In genomic region chr2:164912749-164913427, GRCm38 (mm10) we compare ENCODE assay signal across 8 mouse cellular contexts. TPM values are rescaled to one million over a fixed set of nuclear protein-coding genes. Genes with fewer than 3 reads are reported as not detected.
DNase-seq lines count a peak whose midpoint lies in the region; ATAC-seq and TF ChIP-seq lines count a peak whose summit lies in the region.

No protein-coding gene starts in this region.

- no peaks in the 10 kb centered on the region for H3K27me3 ChIP-seq in lung, embryonic 14.5 days (ENCODE audit: insufficient read depth, low read length)
- no peaks in the 10 kb centered on the region for H3K27me3 ChIP-seq in embryonic facial prominence, embryonic 11.5 days (ENCODE audit: control insufficient read depth, insufficient read depth, low read length)
- H3K27me3 ChIP-seq in hindbrain, embryonic 15.5 days = no peaks in the 10 kb centered on the region
- no peaks in the 10 kb centered on the region for H3K27me3 ChIP-seq in myocyte (ENCODE audit: control insufficient read depth, insufficient read depth, insufficient read length)

- ATAC-seq in lung, embryonic 14.5 days (ENCODE audit: insufficient read depth) = no peak
- ATAC-seq in embryonic facial prominence, embryonic 11.5 days (replicated peaks; ENCODE audit: insufficient number of reproducible peaks, low FRiP score, low TSS enrichment, low read depth) = no peak
- no peak for ATAC-seq in hindbrain, embryonic 15.5 days (ENCODE audit: low FRiP score, low read depth)

- no peak overlapping the region for H3K4me3 ChIP-seq in lung, embryonic 14.5 days (ENCODE audit: low read depth, low read length)
- peak overlapping the region; percentile 73; the same call in 1 of the 2 replicates for H3K4me3 ChIP-seq in embryonic facial prominence, embryonic 11.5 days (ENCODE audit: low read depth, low read length)
- peak overlapping the region; percentile 91; the same call in 1 of the 2 replicates for H3K4me3 ChIP-seq in hindbrain, embryonic 15.5 days
- H3K4me3 ChIP-seq in myocyte = peak overlapping the region; percentile 84

- peaks cover 15% of the 10 kb centered on the region for H3K79me2 ChIP-seq in myocyte (ENCODE audit: control insufficient read depth, insufficient read depth)

- TF ChIP-seq POLR2A in myocyte (IDR thresholded peaks at IDR 0.05; ENCODE audit: insufficient read length, low read depth) = no peak

- peak overlapping the region; percentile 81 for H3K4me2 ChIP-seq in lung, embryonic 14.5 days
- no peak overlapping the region; the same call in 1 of the 2 replicates for H3K4me2 ChIP-seq in embryonic facial prominence, embryonic 11.5 days (ENCODE audit: low read depth, low read length)
- peak overlapping the region; percentile 93; the same call in 1 of the 2 replicates for H3K4me2 ChIP-seq in hindbrain, embryonic 15.5 days
- H3K4me2 ChIP-seq in myocyte (ENCODE audit: low read depth) = peak overlapping the region; percentile 86

- 88% methylated on average over 9 of the region's 9 CpGs for WGBS in lung, embryonic 14.5 days
- 91% methylated on average over 8 of the region's 9 CpGs for WGBS in embryonic facial prominence, embryonic 11.5 days
- 92% methylated on average over 8 of the region's 9 CpGs for WGBS in hindbrain, embryonic 15.5 days

- no peaks in the 10 kb centered on the region for H3K9me3 ChIP-seq in lung, embryonic 14.5 days (ENCODE audit: low read depth, low read length)
- H3K9me3 ChIP-seq in embryonic facial prominence, embryonic 11.5 days (replicated peaks; ENCODE audit: control insufficient read depth, low read length) = no peaks in the 10 kb centered on the region
- H3K9me3 ChIP-seq in hindbrain, embryonic 15.5 days = no peaks in the 10 kb centered on the region

- peaks cover 16% of the 10 kb centered on the region for H3K36me3 ChIP-seq in lung, embryonic 14.5 days (ENCODE audit: insufficient read depth)
- H3K36me3 ChIP-seq in embryonic facial prominence, embryonic 11.5 days (replicated peaks; ENCODE audit: control insufficient read depth, insufficient read depth, low read depth, low read length) = peaks cover 9% of the 10 kb centered on the region
- H3K36me3 ChIP-seq in hindbrain, embryonic 15.5 days = peaks cover 12% of the 10 kb centered on the region
- H3K36me3 ChIP-seq in myocyte (ENCODE audit: control insufficient read depth, insufficient read depth) = peaks cover 12% of the 10 kb centered on the region

- H3ac ChIP-seq in myocyte (ENCODE audit: control insufficient read depth, insufficient read length) = no peak overlapping the region

- H3K4me1 ChIP-seq in lung, embryonic 14.5 days (ENCODE audit: insufficient read depth) = 0 out of 2 replicates have a peak, but pooled peaks cover 6% of the 10 kb centered on the region
- no peaks in the 10 kb centered on the region for H3K4me1 ChIP-seq in embryonic facial prominence, embryonic 11.5 days (ENCODE audit: control insufficient read depth, insufficient read depth, low read length)
- H3K4me1 ChIP-seq in hindbrain, embryonic 15.5 days (replicated peaks) = peaks cover 24% of the 10 kb centered on the region

- TF ChIP-seq CTCF in lung, embryonic 14.5 days (IDR thresholded peaks at IDR 0.05; ENCODE audit: low read depth) = no peak

- H3K27ac ChIP-seq in lung, embryonic 14.5 days (ENCODE audit: low read depth) = no peak overlapping the region
- H3K27ac ChIP-seq in embryonic facial prominence, embryonic 11.5 days (replicated peaks; ENCODE audit: low read depth, low read length) = no peak overlapping the region
- H3K27ac ChIP-seq in hindbrain, embryonic 15.5 days (replicated peaks) = no peak overlapping the region

- no peak for DNase-seq in lung, embryonic 14.5 days
- no peak for DNase-seq in lung, adult 18-20 months
- no peak for DNase-seq in embryonic facial prominence, embryonic 11.5 days (ENCODE audit: low spot score)
- no peak for DNase-seq in adrenal gland, adult 18-20 months (ENCODE audit: low spot score in 2 of 2)
- DNase-seq in layer of hippocampus, adult 18-20 months (ENCODE audit: low spot score in 2 of 2) = no peak
- DNase-seq in kidney, postnatal 14 days = no peak

- H3K9ac ChIP-seq in lung, embryonic 14.5 days = no peak overlapping the region; the same call in 1 of the 2 replicates
- H3K9ac ChIP-seq in embryonic facial prominence, embryonic 11.5 days (replicated peaks; ENCODE audit: low read length) = no peak overlapping the region; the same call in 1 of the 2 replicates
- H3K9ac ChIP-seq in hindbrain, embryonic 15.5 days = 0 out of 2 replicates have a peak overlapping the region, but pooled peaks have one; percentile 91

TF ChIP-seq in myocyte, 11 proteins besides CTCF, POLR2A, EP300 and RAD21:
- TF ChIP-seq MYOG (IDR thresholded peaks at IDR 0.05; ENCODE audit: control insufficient read depth in 1 of 3, insufficient read depth in 1 of 3, insufficient read length in 2 of 3, low read depth in 2 of 3) (no peak), REST (IDR thresholded peaks at IDR 0.05; ENCODE audit: insufficient read depth, insufficient read length) (no peak), TCF12 (IDR thresholded peaks at IDR 0.05; ENCODE audit: insufficient read depth, poor library complexity, severe bottlenecking) (no peak), SRF (IDR thresholded peaks at IDR 0.05; ENCODE audit: control insufficient read depth, insufficient read length, low read depth) (no peak), TCF3 (IDR thresholded peaks at IDR 0.05; ENCODE audit: insufficient read length, low read depth) (no peak)

RNA-seq across cellular contexts. Expression of gene Zfp335, which starts 1.3 kb away (rescaled TPM):
- 14.8 and 15.8 TPM in 2 replicates for polyA plus RNA-seq in lung, embryonic 14.5 days (2014; fragmentation: Nextera tagmentation; extraction: Ambion mirVana)
- polyA plus RNA-seq in embryonic facial prominence, embryonic 11.5 days (2014; fragmentation: Nextera tagmentation; extraction: Ambion mirVana) = 8.0 and 10.0 TPM in 2 replicates
- 13.7 and 18.3 TPM in 2 replicates for polyA plus RNA-seq in hindbrain, embryonic 15.5 days (2015; fragmentation: Nextera tagmentation; extraction: Ambion mirVana)
- polyA plus RNA-seq in myocyte (2012; fragmentation: generic; extraction: Trizol) = 11.1 TPM
- total RNA-seq in adrenal gland, adult 18-20 months (2021) = 10 to 100 TPM; 20.9 to 22.4 TPM
- total RNA-seq in layer of hippocampus, adult 18-20 months (2021) = 10 to 100 TPM; 25.9 to 26.8 TPM

RNA-seq across cellular contexts. Expression of gene Mmp9, which starts 27.7 kb away (rescaled TPM):
- 0.24 and 0.25 TPM in 2 replicates for polyA plus RNA-seq in lung, embryonic 14.5 days (2014; fragmentation: Nextera tagmentation; extraction: Ambion mirVana)
- polyA plus RNA-seq in embryonic facial prominence, embryonic 11.5 days (2014; fragmentation: Nextera tagmentation; extraction: Ambion mirVana) = 1.5 and 1.6 TPM in 2 replicates
- polyA plus RNA-seq in hindbrain, embryonic 15.5 days (2015; fragmentation: Nextera tagmentation; extraction: Ambion mirVana) = 27.0 and 37.2 TPM in 2 replicates
- polyA plus RNA-seq in myocyte (2012; fragmentation: generic; extraction: Trizol) = 1.7 TPM
- total RNA-seq in adrenal gland, adult 18-20 months (2021) = 1 to 10 TPM in 1 of 2 experiments, under 1 TPM in 1; 0.89 to 2.7 TPM
- total RNA-seq in layer of hippocampus, adult 18-20 months (2021) = 1 to 10 TPM; 1.5 to 1.6 TPM

RNA-seq across cellular contexts. Expression of gene Pcif1, which starts 33.8 kb away (rescaled TPM):
- 76.9 and 83.0 TPM in 2 replicates for polyA plus RNA-seq in lung, embryonic 14.5 days (2014; fragmentation: Nextera tagmentation; extraction: Ambion mirVana)
- polyA plus RNA-seq in embryonic facial prominence, embryonic 11.5 days (2014; fragmentation: Nextera tagmentation; extraction: Ambion mirVana) = 57.1 and 68.6 TPM in 2 replicates
- polyA plus RNA-seq in hindbrain, embryonic 15.5 days (2015; fragmentation: Nextera tagmentation; extraction: Ambion mirVana) = 78.5 and 81.7 TPM in 2 replicates
- 43.2 TPM for polyA plus RNA-seq in myocyte (2012; fragmentation: generic; extraction: Trizol)
- total RNA-seq in adrenal gland, adult 18-20 months (2021) = 10 to 100 TPM; 35.1 to 48.6 TPM
- total RNA-seq in layer of hippocampus, adult 18-20 months (2021) = 10 to 100 TPM; 41.9 to 45.2 TPM

RNA-seq across cellular contexts. Expression of gene Slc12a5, which starts 47.7 kb away (rescaled TPM):
- polyA plus RNA-seq in lung, embryonic 14.5 days (2014; fragmentation: Nextera tagmentation; extraction: Ambion mirVana) = 0.57 and 1.6 TPM in 2 replicates
- polyA plus RNA-seq in embryonic facial prominence, embryonic 11.5 days (2014; fragmentation: Nextera tagmentation; extraction: Ambion mirVana) = 0.94 and 1.4 TPM in 2 replicates
- polyA plus RNA-seq in hindbrain, embryonic 15.5 days (2015; fragmentation: Nextera tagmentation; extraction: Ambion mirVana) = 55.2 and 60.5 TPM in 2 replicates
- 0.52 TPM for polyA plus RNA-seq in myocyte (2012; fragmentation: generic; extraction: Trizol)
- 1 to 10 TPM; 5.2 to 9.0 TPM for total RNA-seq in adrenal gland, adult 18-20 months (2021)
- total RNA-seq in layer of hippocampus, adult 18-20 months (2021) = 100 to 1,000 TPM; 396 to 408 TPM

RNA-seq across cellular contexts. Expression of gene Pltp, which starts 55.4 kb away (rescaled TPM):
- polyA plus RNA-seq in lung, embryonic 14.5 days (2014; fragmentation: Nextera tagmentation; extraction: Ambion mirVana) = 122 and 126 TPM in 2 replicates
- 41.8 and 50.2 TPM in 2 replicates for polyA plus RNA-seq in embryonic facial prominence, embryonic 11.5 days (2014; fragmentation: Nextera tagmentation; extraction: Ambion mirVana)
- polyA plus RNA-seq in hindbrain, embryonic 15.5 days (2015; fragmentation: Nextera tagmentation; extraction: Ambion mirVana) = 123 and 129 TPM in 2 replicates
- 117 TPM for polyA plus RNA-seq in myocyte (2012; fragmentation: generic; extraction: Trizol)
- 10 to 100 TPM; 22.5 to 55.9 TPM for total RNA-seq in adrenal gland, adult 18-20 months (2021)
- 10 to 100 TPM; 77.0 to 77.9 TPM for total RNA-seq in layer of hippocampus, adult 18-20 months (2021)

Comparison
In these comparisons a context has a peak if more than half of its experiments do, and no peak if none do; other contexts are left out.
1. RNA of gene Mmp9, which starts 27.7 kb away (polyA plus RNA-seq): 27.0 to 37.2 TPM in hindbrain, embryonic 15.5 days; 1.7 TPM in myocyte (single experiment), 1.5 to 1.6 TPM in embryonic facial prominence, embryonic 11.5 days and 0.24 to 0.25 TPM in lung, embryonic 14.5 days; every median in the first group is over 10 times any median in the second.